Mouse (Mus musculus): ENCODE data around the gene Frem2. TPM values are rescaled to one million over a fixed set of nuclear protein-coding genes. Genes with fewer than 3 reads are reported as not detected.

Frem2 gene
- polyA plus RNA-seq, 1 experiment from 2014 or later: 1.1 TPM

GRCm38 (mm10) chr3:53635948-53636347 is 21.2 kb downstream of the Frem2 start:
- H3K36me3 ChIP-seq (ENCODE audit: control insufficient read depth, insufficient read depth, low read length): no peaks in the 10 kb centered on the region
- no peak overlapping the region for H3K4me3 ChIP-seq (replicated peaks; ENCODE audit: low read depth, low read length)
- no peak overlapping the region for H3K9ac ChIP-seq (replicated peaks; ENCODE audit: low read length)
- no peaks in the 10 kb centered on the region for H3K4me1 ChIP-seq (ENCODE audit: control insufficient read depth, insufficient read depth, low read length)
- no peaks in the 10 kb centered on the region for H3K9me3 ChIP-seq (ENCODE audit: control insufficient read depth, low read length)
- no peak overlapping the region for H3K4me2 ChIP-seq (ENCODE audit: low read length)
- DNase-seq (no peak), ATAC-seq (ENCODE audit: low FRiP score, low TSS enrichment) (no peak)
- WGBS: 85% methylated on average over 3 of the region's 3 CpGs
- H3K27me3 ChIP-seq (ENCODE audit: control insufficient read depth, insufficient read depth, low read length): no peaks in the 10 kb centered on the region
- H3K27ac ChIP-seq (replicated peaks; ENCODE audit: low read depth, low read length): no peak overlapping the region

GRCm38 (mm10) chr3:53631126-53631525 is 26.0 kb downstream of the Frem2 start:
- peak overlapping the region; percentile 11; the same call in 1 of the 2 replicates for H3K4me2 ChIP-seq (ENCODE audit: low read length)
- 24% methylated on average over 14 of the region's 14 CpGs for WGBS
- no peak for ATAC-seq (ENCODE audit: low FRiP score, low TSS enrichment)

GRCm38 (mm10) chr3:53630630-53631029 is 26.5 kb downstream of the Frem2 start:
- Histone ChIP-seq H3K27me3 (ENCODE audit: control insufficient read depth, insufficient read depth, low read length) (no peaks in the 10 kb centered on the region), H3K9me3 (ENCODE audit: control insufficient read depth, low read length) (no peaks in the 10 kb centered on the region), H3K4me3 (replicated peaks; ENCODE audit: low read depth, low read length) (no peak overlapping the region), H3K27ac (replicated peaks; ENCODE audit: low read depth, low read length) (no peak overlapping the region), H3K9ac (replicated peaks; ENCODE audit: low read length) (no peak overlapping the region), H3K4me1 (ENCODE audit: control insufficient read depth, insufficient read depth, low read length) (no peaks in the 10 kb centered on the region), H3K4me2 (ENCODE audit: low read length) (peak overlapping the region; percentile 11; the same call in 1 of the 2 replicates), H3K36me3 (ENCODE audit: control insufficient read depth, insufficient read depth, low read length) (no peaks in the 10 kb centered on the region)
- DNase-seq (no peak), ATAC-seq (ENCODE audit: low FRiP score, low TSS enrichment) (no peak)
- 48% methylated on average over 4 of the region's 4 CpGs for WGBS

More at GRCm38 (mm10) chr3:53631126-53631525, 26.0 kb downstream of the Frem2 start:
- no peaks in the 10 kb centered on the region for H3K36me3 ChIP-seq (ENCODE audit: control insufficient read depth, insufficient read depth, low read length)
- no peak overlapping the region for H3K4me3 ChIP-seq (replicated peaks; ENCODE audit: low read depth, low read length)
- no peak for DNase-seq
- no peaks in the 10 kb centered on the region for H3K9me3 ChIP-seq (ENCODE audit: control insufficient read depth, low read length)
- no peak overlapping the region for H3K27ac ChIP-seq (replicated peaks; ENCODE audit: low read depth, low read length)
- no peaks in the 10 kb centered on the region for H3K27me3 ChIP-seq (ENCODE audit: control insufficient read depth, insufficient read depth, low read length)
- H3K9ac ChIP-seq (replicated peaks; ENCODE audit: low read length): no peak overlapping the region
- no peaks in the 10 kb centered on the region for H3K4me1 ChIP-seq (ENCODE audit: control insufficient read depth, insufficient read depth, low read length)

GRCm38 (mm10) chr3:53629966-53630365 is 27.2 kb downstream of the Frem2 start:
- DNase-seq: no peak
- Histone ChIP-seq H3K9me3 (ENCODE audit: control insufficient read depth, low read length) (no peaks in the 10 kb centered on the region), H3K4me1 (ENCODE audit: control insufficient read depth, insufficient read depth, low read length) (no peaks in the 10 kb centered on the region), H3K27me3 (ENCODE audit: control insufficient read depth, insufficient read depth, low read length) (no peaks in the 10 kb centered on the region), H3K27ac (replicated peaks; ENCODE audit: low read depth, low read length) (no peak overlapping the region), H3K9ac (replicated peaks; ENCODE audit: low read length) (no peak overlapping the region), H3K4me3 (replicated peaks; ENCODE audit: low read depth, low read length) (no peak overlapping the region), H3K4me2 (ENCODE audit: low read length) (no peak overlapping the region), H3K36me3 (ENCODE audit: control insufficient read depth, insufficient read depth, low read length) (no peaks in the 10 kb centered on the region)
- 93% methylated on average over 5 of the region's 5 CpGs for WGBS
- ATAC-seq (ENCODE audit: low FRiP score, low TSS enrichment): no peak

GRCm38 (mm10) chr3:53623222-53623621 is 33.9 kb downstream of the Frem2 start:
- Histone ChIP-seq H3K4me2 (ENCODE audit: low read length) (no peak overlapping the region), H3K36me3 (ENCODE audit: control insufficient read depth, insufficient read depth, low read length) (no peaks in the 10 kb centered on the region), H3K4me1 (ENCODE audit: control insufficient read depth, insufficient read depth, low read length) (0 out of 2 replicates have a peak, but pooled peaks cover 2% of the 10 kb centered on the region), H3K27me3 (ENCODE audit: control insufficient read depth, insufficient read depth, low read length) (no peaks in the 10 kb centered on the region), H3K9me3 (ENCODE audit: control insufficient read depth, low read length) (no peaks in the 10 kb centered on the region), H3K9ac (replicated peaks; ENCODE audit: low read length) (no peak overlapping the region), H3K4me3 (replicated peaks; ENCODE audit: low read depth, low read length) (no peak overlapping the region), H3K27ac (replicated peaks; ENCODE audit: low read depth, low read length) (no peak overlapping the region)
- no peak for DNase-seq
- ATAC-seq (ENCODE audit: low FRiP score, low TSS enrichment): no peak
- WGBS: 87% methylated on average over 8 of the region's 8 CpGs

GRCm38 (mm10) chr3:53620978-53621377 is 36.2 kb downstream of the Frem2 start:
- H3K9me3 ChIP-seq (ENCODE audit: control insufficient read depth, low read length): no peaks in the 10 kb centered on the region
- no peak overlapping the region for H3K27ac ChIP-seq (replicated peaks; ENCODE audit: low read depth, low read length)
- DNase-seq (no peak), ATAC-seq (ENCODE audit: low FRiP score, low TSS enrichment) (no peak)
- no peaks in the 10 kb centered on the region for H3K27me3 ChIP-seq (ENCODE audit: control insufficient read depth, insufficient read depth, low read length)
- H3K4me2 ChIP-seq (ENCODE audit: low read length): no peak overlapping the region
- H3K36me3 ChIP-seq (ENCODE audit: control insufficient read depth, insufficient read depth, low read length): no peaks in the 10 kb centered on the region
- H3K9ac ChIP-seq (replicated peaks; ENCODE audit: low read length): no peak overlapping the region
- H3K4me1 ChIP-seq (ENCODE audit: control insufficient read depth, insufficient read depth, low read length): 0 out of 2 replicates have a peak, but pooled peaks cover 2% of the 10 kb centered on the region
- 76% methylated on average over 3 of the region's 3 CpGs for WGBS
- H3K4me3 ChIP-seq (replicated peaks; ENCODE audit: low read depth, low read length): no peak overlapping the region

GRCm38 (mm10) chr3:53620355-53620754 is 36.8 kb downstream of the Frem2 start:
- Histone ChIP-seq H3K36me3 (ENCODE audit: control insufficient read depth, insufficient read depth, low read length) (no peaks in the 10 kb centered on the region), H3K27me3 (ENCODE audit: control insufficient read depth, insufficient read depth, low read length) (no peaks in the 10 kb centered on the region), H3K4me3 (replicated peaks; ENCODE audit: low read depth, low read length) (no peak overlapping the region), H3K4me2 (ENCODE audit: low read length) (no peak overlapping the region), H3K4me1 (ENCODE audit: control insufficient read depth, insufficient read depth, low read length) (0 out of 2 replicates have a peak, but pooled peaks cover 2% of the 10 kb centered on the region), H3K27ac (replicated peaks; ENCODE audit: low read depth, low read length) (no peak overlapping the region), H3K9me3 (ENCODE audit: control insufficient read depth, low read length) (no peaks in the 10 kb centered on the region), H3K9ac (replicated peaks; ENCODE audit: low read length) (no peak overlapping the region)
- WGBS: 81% methylated on average over 8 of the region's 8 CpGs
- DNase-seq: no peak
- no peak for ATAC-seq (ENCODE audit: low FRiP score, low TSS enrichment)

- Histone ChIP-seq H3K4me3 (replicated peaks; ENCODE audit: low read depth, low read length) (no peak overlapping the region), H3K36me3 (ENCODE audit: control insufficient read depth, insufficient read depth, low read length) (no peaks in the 10 kb centered on the region), H3K27me3 (ENCODE audit: control insufficient read depth, insufficient read depth, low read length) (no peaks in the 10 kb centered on the region), H3K9ac (replicated peaks; ENCODE audit: low read length) (no peak overlapping the region), H3K9me3 (ENCODE audit: control insufficient read depth, low read length) (no peaks in the 10 kb centered on the region), H3K4me2 (ENCODE audit: low read length) (no peak overlapping the region), H3K27ac (replicated peaks; ENCODE audit: low read depth, low read length) (no peak overlapping the region), H3K4me1 (ENCODE audit: control insufficient read depth, insufficient read depth, low read length) (no peaks in the 10 kb centered on the region)
- 79% methylated on average over 3 of the region's 3 CpGs for WGBS
- ATAC-seq (ENCODE audit: low FRiP score, low TSS enrichment): no peak
- DNase-seq: no peak
Measured at GRCm38 (mm10) chr3:53611106-53611505, 46.0 kb downstream of the Frem2 start.

GRCm38 (mm10) chr3:53609851-53610250 is 47.3 kb downstream of the Frem2 start:
- no peak overlapping the region for H3K4me3 ChIP-seq (replicated peaks; ENCODE audit: low read depth, low read length)
- peak; percentile 31 for DNase-seq
- no peak for ATAC-seq (ENCODE audit: low FRiP score, low TSS enrichment)
- H3K4me1 ChIP-seq (ENCODE audit: control insufficient read depth, insufficient read depth, low read length): no peaks in the 10 kb centered on the region
- no peaks in the 10 kb centered on the region for H3K27me3 ChIP-seq (ENCODE audit: control insufficient read depth, insufficient read depth, low read length)
- H3K9ac ChIP-seq (replicated peaks; ENCODE audit: low read length): no peak overlapping the region
- no peak overlapping the region for H3K4me2 ChIP-seq (ENCODE audit: low read length)
- no peak overlapping the region for H3K27ac ChIP-seq (replicated peaks; ENCODE audit: low read depth, low read length)
- H3K36me3 ChIP-seq (ENCODE audit: control insufficient read depth, insufficient read depth, low read length): no peaks in the 10 kb centered on the region
- 68% methylated on average over 4 of the region's 4 CpGs for WGBS
- no peaks in the 10 kb centered on the region for H3K9me3 ChIP-seq (ENCODE audit: control insufficient read depth, low read length)
